Mouse (Mus musculus) lung, embryonic 16.5 days (tissue): ENCODE results near the gene Maml1. TPM values are rescaled to one million over a fixed set of nuclear protein-coding genes. Genes with fewer than 3 reads are reported as not detected.
"Not testable (repeated sequence)": the region's sequence is repeated elsewhere in the genome, so short reads cannot be mapped to it uniquely, and the experiment has no call there.

Experiments
- ATAC-seq: fragments of 200-750 bp; cut with Nextera tagmentation; 2 replicates; pipeline ENCODE4 v1.8.0; 2017; ENCODE audit warnings: low read depth, mild to moderate bottlenecking, moderate library complexity
- H3K27ac ChIP-seq: fragments of 300-500 bp; sonication (generic); 2 replicates; pipeline ENCODE4 v1.5.1; 2014; ENCODE audit warnings: mild to moderate bottlenecking, control low read depth, low read length
- H3K27me3 ChIP-seq: fragments of 300-500 bp; sonication (generic); 2 replicates; pipeline ENCODE4 v1.6.1; 2014; ENCODE audit warnings: low read depth, low read length, mixed read lengths; ENCODE audit not compliant: control insufficient read depth, insufficient read depth
- H3K36me3 ChIP-seq: fragments of 300-500 bp; sonication (generic); 2 replicates; pipeline ENCODE4 v1.6.1; 2014; ENCODE audit warnings: low read length; ENCODE audit not compliant: control insufficient read depth, insufficient read depth
- H3K4me1 ChIP-seq: fragments of 300-500 bp; sonication (generic); replicated peaks from 2 replicates; pipeline ENCODE4 v1.6.1; 2014; ENCODE audit warnings: low read length, mixed read lengths; ENCODE audit not compliant: control insufficient read depth, insufficient read depth
- H3K4me2 ChIP-seq: fragments of 300-500 bp; sonication (generic); 2 replicates; pipeline ENCODE4 v1.6.1; 2014; ENCODE audit warnings: low read depth, low read length, control low read depth
- H3K4me3 ChIP-seq: fragments of 300-500 bp; sonication (generic); 2 replicates; pipeline ENCODE4 v1.5.1; 2014; ENCODE audit warnings: mild to moderate bottlenecking, low read length, control low read depth
- H3K9ac ChIP-seq: fragments of 300-500 bp; sonication (generic); 2 replicates; pipeline ENCODE4 v1.6.1; 2014; ENCODE audit warnings: low read length, control low read depth
- H3K9me3 ChIP-seq: fragments of 300-500 bp; sonication (generic); 2 replicates; pipeline ENCODE4 v1.6.1; 2016; ENCODE audit warnings: low read length; ENCODE audit not compliant: control insufficient read depth
- WGBS: fragments of 180-500 bp; shearing (Covaris S2); extraction: QIAGEN DNeasy Blood & Tissue Kit; methylation state at CpG from one replicate; pipeline ENCODE4 v1.1.7; 2014; 5-methylcytosine and 5-hydroxymethylcytosine counted together
- polyA plus RNA-seq: library from polyadenylated mRNA; unstranded; fragments of >200 nt; fragmentation: Nextera tagmentation; extraction: Ambion mirVana; gene quantifications from 2 replicates; pipeline ENCODE4 v1.2.1, GENCODE M21; 2015

The Maml1 gene
- polyA plus RNA-seq, 1 experiment from 2014 or later: 5.2 TPM

DNA sequence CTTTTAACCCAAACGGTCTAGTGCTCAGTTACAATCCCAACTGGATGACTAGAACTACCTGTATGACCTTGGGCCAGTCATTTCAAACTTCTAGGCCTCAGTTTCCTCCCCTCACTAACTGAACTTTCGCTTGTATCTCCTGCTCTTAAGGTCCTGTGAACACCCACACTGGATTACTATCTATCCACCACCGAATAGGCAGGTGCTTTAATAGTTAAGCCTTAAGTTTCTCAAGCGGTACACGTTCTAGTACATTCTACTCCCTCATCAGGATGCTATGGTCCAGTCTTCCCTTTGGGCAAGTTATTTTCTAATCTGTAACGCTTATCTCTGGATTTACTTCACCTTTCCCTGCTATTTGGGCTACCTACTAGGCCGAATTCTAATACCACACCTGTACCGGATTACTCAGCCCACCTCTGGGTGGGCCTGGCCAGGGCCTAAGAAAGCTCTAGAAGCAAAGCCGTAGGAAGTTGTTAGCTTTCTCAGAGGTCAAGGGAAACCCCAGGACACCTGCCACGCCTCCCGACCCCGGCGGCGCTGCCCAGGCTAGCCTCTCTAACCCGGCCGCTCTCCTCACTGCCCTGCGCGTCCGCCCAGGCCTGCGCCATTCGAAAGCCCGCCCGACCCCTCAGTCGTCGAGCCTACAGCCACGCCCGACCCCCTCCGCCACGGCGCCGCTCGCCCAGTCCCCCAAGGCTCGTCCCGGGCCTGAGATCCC, 32.8 kb upstream of the Maml1 start:
- ATAC-seq: peak; percentile 71
- Histone ChIP-seq H3K9ac (peak overlapping the region; percentile 98), H3K9me3 (no peaks in the 10 kb centered on the region), H3K27ac (peak overlapping the region; percentile 82), H3K4me1 (peaks cover 18% of the 10 kb centered on the region), H3K4me2 (peak overlapping the region; percentile 69), H3K36me3 (no peaks in the 10 kb centered on the region), H3K27me3 (no peaks in the 10 kb centered on the region), H3K4me3 (peak overlapping the region; percentile 78)
- WGBS: 0% methylated on average over 32 of the region's 34 CpGs

DNA sequence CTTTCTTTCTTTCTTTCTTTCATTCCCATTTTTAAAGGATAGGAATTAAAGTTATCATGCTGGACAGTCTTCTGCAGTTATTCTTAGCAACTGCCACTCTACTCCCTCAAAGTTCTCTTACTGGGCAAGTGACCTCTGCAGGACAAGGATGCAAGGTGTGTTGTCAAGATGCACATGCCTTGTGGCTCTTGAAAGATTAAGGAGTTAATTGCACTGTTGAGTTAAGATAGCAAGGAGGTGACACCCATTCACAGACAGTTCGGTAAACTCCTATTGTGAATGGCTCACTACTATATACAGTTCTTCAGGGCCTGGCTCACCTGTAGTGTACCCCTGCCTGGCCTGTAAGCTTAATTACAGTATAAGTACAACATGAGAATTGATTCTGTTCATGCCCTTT, 31.7 kb upstream of the Maml1 start:
- H3K27me3 ChIP-seq: no peaks in the 10 kb centered on the region
- no peaks in the 10 kb centered on the region for H3K36me3 ChIP-seq
- ATAC-seq: no peak
- 10% methylated on average over 1 of the region's 1 CpGs for WGBS
- peaks cover 18% of the 10 kb centered on the region for H3K4me1 ChIP-seq
- no peaks in the 10 kb centered on the region for H3K9me3 ChIP-seq
- H3K4me2 ChIP-seq: peak overlapping the region; percentile 69
- H3K9ac ChIP-seq: peak overlapping the region; percentile 98
- peak overlapping the region; percentile 78 for H3K4me3 ChIP-seq
- no peak overlapping the region for H3K27ac ChIP-seq

DNA sequence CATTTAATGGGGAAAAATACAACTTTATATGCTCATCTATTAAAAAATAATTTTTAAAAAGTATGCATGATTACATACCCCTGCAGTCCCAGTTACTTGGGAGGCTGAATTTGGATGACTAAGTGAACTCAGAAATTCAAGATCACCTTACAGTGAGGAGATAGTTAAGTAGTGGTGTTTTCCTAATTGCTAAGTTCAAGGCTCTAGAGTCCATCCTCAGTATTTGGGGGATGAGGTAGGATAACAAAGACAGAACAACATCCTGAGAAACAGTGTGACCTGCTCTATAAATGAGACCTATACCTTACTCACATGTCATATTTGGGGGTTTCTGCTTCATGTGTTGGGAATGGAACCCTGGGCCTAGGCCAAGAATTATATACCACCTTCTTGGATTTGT, 30.2 kb upstream of the Maml1 start:
- Histone ChIP-seq H3K4me1 (peaks cover 18% of the 10 kb centered on the region), H3K27me3 (no peaks in the 10 kb centered on the region), H3K9me3 (no peaks in the 10 kb centered on the region), H3K27ac (no peak overlapping the region), H3K36me3 (no peaks in the 10 kb centered on the region), H3K9ac (no peak overlapping the region), H3K4me2 (no peak overlapping the region), H3K4me3 (no peak overlapping the region)
- no peak for ATAC-seq

DNA sequence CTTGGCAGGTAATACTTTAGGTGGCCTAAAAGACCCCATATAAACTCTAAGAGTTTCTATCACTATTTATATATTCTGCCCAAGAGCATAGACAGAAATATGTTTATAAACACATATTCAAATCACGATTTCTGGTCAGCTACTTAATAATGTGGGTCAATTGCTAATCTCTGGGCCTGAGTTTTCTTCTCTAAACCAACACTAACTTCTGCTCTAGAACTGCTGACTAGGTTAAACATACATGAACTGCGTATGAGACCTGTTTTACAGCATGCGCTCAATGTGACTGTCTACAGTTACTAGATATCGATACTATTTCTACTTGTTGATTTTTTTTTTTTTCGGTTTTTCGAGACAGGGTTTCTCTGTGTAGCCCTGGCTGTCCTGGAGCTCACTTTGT, 29.1 kb upstream of the Maml1 start:
- Histone ChIP-seq H3K27me3 (no peaks in the 10 kb centered on the region), H3K4me2 (no peak overlapping the region), H3K4me1 (peaks cover 13% of the 10 kb centered on the region), H3K27ac (no peak overlapping the region), H3K9ac (no peak overlapping the region), H3K36me3 (no peaks in the 10 kb centered on the region), H3K4me3 (no peak overlapping the region), H3K9me3 (no peaks in the 10 kb centered on the region)
- WGBS: 88% methylated on average over 6 of the region's 6 CpGs
- ATAC-seq: no peak

DNA sequence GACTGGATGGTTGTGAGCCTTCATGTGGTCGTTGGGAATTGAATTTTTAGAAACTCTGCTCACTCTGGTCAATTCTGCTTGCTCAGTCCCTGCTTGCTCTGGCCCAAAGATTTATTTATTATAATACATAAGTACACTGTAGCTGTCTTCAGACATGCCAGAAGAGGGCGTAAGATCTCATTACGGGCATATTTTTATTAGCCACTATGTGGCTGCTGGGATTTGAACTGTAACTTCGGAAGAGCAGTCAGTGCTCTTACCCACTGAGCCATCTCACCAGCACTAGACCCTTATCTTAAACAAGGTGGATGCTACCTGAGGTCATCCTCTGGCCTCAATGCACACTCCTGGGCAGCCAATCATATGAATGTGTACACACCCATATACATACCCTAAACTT, 27.2 kb upstream of the Maml1 start:
- not testable (repeated sequence) for H3K4me2 ChIP-seq, H3K9me3 ChIP-seq, H3K36me3 ChIP-seq, H3K27ac ChIP-seq, H3K27me3 ChIP-seq, ATAC-seq, H3K9ac ChIP-seq, H3K4me3 ChIP-seq
- peaks cover 13% of the 10 kb centered on the region for H3K4me1 ChIP-seq
- WGBS: 75% methylated on average over 4 of the region's 4 CpGs

DNA sequence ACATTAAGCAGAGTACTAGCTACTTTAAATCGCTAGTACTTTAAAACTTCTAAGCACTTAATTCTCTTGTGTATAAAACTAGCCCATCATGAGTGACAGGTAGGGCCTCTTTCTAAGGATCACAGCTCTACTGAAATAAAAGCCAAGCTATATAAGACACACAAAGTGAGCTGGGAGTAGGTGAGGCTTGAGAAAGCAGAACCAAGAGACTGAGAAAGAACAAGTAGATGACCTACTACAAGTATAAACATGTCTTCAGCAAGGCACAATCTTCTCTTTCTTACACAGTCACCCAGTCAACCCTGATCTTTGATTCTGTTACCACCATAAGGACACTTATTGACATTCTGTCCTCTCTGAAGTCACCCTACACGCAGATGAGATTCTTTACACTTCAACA, 20.7 kb upstream of the Maml1 start:
- Histone ChIP-seq H3K4me2 (no peak overlapping the region), H3K9ac (no peak overlapping the region), H3K4me3 (no peak overlapping the region), H3K9me3 (no peaks in the 10 kb centered on the region), H3K4me1 (no peaks in the 10 kb centered on the region), H3K27me3 (no peaks in the 10 kb centered on the region), H3K27ac (no peak overlapping the region), H3K36me3 (peaks cover 15% of the 10 kb centered on the region)
- no peak for ATAC-seq
- 72% methylated on average over 2 of the region's 2 CpGs for WGBS

DNA sequence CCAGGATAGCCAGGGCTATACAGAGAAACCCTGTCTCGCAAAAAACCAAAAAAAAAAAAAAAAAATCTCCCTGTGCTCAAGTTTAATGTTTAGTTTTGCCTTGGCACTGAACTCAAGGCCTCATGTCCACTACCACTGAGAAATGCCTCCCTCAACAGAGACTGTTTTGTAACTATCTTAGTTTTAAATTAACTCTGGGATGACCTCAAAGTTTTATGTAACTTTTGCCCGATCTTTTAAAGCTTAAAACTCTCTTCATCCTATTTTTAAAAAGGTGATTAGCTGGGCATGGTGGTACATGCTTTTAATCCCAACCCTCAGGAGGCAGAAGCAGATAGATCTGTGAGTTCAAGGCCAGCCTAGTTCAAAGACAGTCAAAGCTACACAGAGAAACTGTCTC, 11.3 kb upstream of the Maml1 start:
- no peak overlapping the region for H3K4me3 ChIP-seq

DNA sequence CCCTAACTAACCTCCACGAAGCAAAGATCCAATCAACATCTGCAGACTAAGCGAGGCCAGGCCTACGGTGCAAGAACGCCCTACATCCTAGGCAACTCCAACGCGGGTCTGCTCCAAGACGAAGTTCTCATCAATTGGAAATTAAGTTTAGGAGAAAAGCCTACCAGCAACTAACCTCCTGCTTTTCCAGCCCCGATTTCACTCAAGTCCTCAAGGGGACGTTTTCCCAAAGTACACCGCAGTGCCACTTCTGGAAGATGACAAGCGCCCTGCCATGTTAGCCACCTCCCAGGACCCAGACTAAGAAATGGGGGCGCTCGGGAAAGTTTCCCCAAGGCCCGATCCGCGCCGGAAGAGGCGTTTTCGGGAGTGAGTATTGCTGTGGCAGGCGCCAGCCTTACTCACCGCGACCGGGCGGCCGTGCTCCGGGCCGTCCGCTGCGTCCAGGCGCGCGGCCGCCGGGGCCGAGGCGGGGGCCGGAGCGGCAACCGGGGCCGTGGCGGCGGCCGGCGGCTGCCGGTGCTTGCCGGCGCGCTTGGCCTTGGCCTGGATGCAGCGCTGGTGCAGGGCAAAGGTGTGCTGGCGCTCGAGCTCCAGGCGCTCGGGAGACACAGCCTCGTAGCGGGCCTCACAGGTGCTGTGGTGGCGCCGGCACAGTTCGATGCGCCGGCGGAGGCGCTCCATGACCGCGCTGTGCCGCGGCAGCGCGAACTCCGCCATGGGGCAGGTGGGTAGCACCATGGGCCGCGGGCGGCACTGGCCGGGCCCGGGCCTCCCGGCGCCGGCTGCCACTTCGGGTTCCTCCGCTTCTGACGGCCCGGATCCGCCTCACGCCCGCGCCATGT, 568 bp downstream of the Maml1 start:
- Histone ChIP-seq H3K9ac (peak overlapping the region; percentile 100), H3K36me3 (peaks cover 15% of the 10 kb centered on the region)

More for the DNA sequence above, 11.3 kb upstream of the Maml1 start:
- WGBS: 91% methylated on average over 2 of the region's 2 CpGs
- no peak for ATAC-seq
- Histone ChIP-seq H3K9me3 (no peaks in the 10 kb centered on the region), H3K27me3 (no peaks in the 10 kb centered on the region), H3K9ac (no peak overlapping the region), H3K36me3 (peaks cover 69% of the 10 kb centered on the region), H3K27ac (no peak overlapping the region), H3K4me2 (no peak overlapping the region), H3K4me1 (no peaks in the 10 kb centered on the region)

DNA sequence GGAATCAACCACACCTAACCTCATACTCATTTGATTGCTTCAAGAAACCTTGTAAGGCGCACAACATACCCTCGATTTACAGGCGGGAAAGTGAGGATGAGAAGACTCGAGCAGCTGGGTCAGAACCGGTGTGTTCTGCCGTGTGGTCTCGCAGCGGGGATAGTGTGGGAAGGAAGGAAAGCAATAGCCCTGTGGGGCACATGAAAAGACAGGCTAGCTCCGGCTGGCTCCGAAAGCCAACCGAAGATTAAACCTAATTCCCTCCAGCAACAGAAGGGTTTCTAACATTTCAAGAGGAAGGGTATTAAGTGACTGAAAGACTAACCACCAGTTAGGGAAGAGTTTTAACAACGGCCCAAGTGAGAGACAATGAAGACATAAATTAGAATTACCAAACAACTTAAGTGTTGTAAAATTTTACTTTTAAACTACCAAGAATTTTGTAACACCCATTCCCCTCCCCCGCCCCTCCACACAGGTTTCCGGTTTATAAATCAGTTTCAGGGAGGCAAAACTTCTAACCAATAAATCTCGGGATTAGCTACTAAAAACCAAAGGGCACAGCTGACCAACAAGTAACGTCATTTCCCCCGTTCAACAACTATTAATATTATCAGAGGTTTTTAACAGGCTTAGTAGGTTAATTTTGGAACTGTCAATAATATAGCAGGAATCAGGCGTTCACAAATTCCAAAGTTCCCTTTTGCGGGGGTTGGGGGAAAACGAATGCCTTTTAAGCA, 1.5 kb downstream of the Maml1 start:
- peaks cover 11% of the 10 kb centered on the region for H3K36me3 ChIP-seq
- WGBS: 7% methylated on average over 20 of the region's 20 CpGs

More for the DNA sequence above, 568 bp downstream of the Maml1 start:
- Histone ChIP-seq H3K27ac (peak overlapping the region; percentile 98), H3K9me3 (no peaks in the 10 kb centered on the region), H3K4me1 (peaks cover 16% of the 10 kb centered on the region), H3K27me3 (no peaks in the 10 kb centered on the region), H3K4me2 (peak overlapping the region; percentile 80), H3K4me3 (peak overlapping the region; percentile 99)
- ATAC-seq: peak; percentile 75
- under 1% methylated on average over 75 of the region's 85 CpGs for WGBS

More for the DNA sequence above, 1.5 kb downstream of the Maml1 start:
- H3K4me3 ChIP-seq: peak overlapping the region; percentile 99
- H3K4me2 ChIP-seq: peak overlapping the region; percentile 80
- peak overlapping the region; percentile 100 for H3K9ac ChIP-seq
- H3K27ac ChIP-seq: peak overlapping the region; percentile 98
- no peaks in the 10 kb centered on the region for H3K9me3 ChIP-seq
- peaks cover 16% of the 10 kb centered on the region for H3K4me1 ChIP-seq
- no peak for ATAC-seq
- H3K27me3 ChIP-seq: no peaks in the 10 kb centered on the region
